Mouse (Mus musculus) ES-Bruce4 (cell line): ENCODE measurements around the gene Myom3.

Experiments used
- CTCF ChIP-seq: IDR thresholded peaks from one replicate; pipeline ENCODE4 v1.8.1; 2011; ENCODE audit warnings: low read depth, low read length
- POLR2A ChIP-seq: IDR thresholded peaks from one replicate; pipeline ENCODE4 v1.8.1; 2011; ENCODE audit warnings: low read length; ENCODE audit not compliant: insufficient read depth

DNA sequence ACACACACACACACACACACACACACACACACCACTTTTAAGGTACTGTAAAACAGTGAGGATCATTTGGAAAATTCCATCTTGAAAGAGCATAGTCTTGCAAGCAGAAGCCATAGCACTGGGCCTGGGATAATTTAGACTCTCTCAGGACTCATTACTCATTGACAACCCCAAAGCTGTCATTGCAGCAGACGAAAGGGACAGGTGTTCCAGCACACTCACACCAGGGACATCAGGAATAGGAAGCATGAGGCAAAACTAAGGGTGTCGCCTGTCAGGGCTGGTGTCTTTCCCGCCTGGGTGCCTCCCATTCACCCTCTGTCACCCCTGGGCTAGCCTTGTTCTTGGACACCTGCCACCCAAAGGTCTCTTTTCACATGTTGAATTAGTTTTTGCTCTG, 22.6 kb upstream of the Myom3 start:
- TF ChIP-seq CTCF: no peak
- TF ChIP-seq POLR2A: no peak
